Mouse (Mus musculus) embryonic facial prominence, embryonic 11.5 days (tissue): ENCODE results near the gene Lsamp. TPM values are rescaled to one million over a fixed set of nuclear protein-coding genes. Genes with fewer than 3 reads are reported as not detected.

Experiments used
- ATAC-seq: fragments of 200-750 bp; cut with Nextera tagmentation; replicated peaks from 2 replicates; pipeline ENCODE4 v1.8.0; 2017; ENCODE audit warnings: low read depth; ENCODE audit not compliant: insufficient number of reproducible peaks, low FRiP score, low TSS enrichment
- DNase-seq: peaks from one replicate; pipeline ENCODE4 v3.0.0-alpha.2; 2015; ENCODE audit warnings: low spot score
- H3K27ac ChIP-seq: fragments of 300-500 bp; sonication (generic); replicated peaks from 2 replicates; pipeline ENCODE4 v1.5.1; 2014; ENCODE audit warnings: mild to moderate bottlenecking, low read depth, low read length, control low read depth
- H3K27me3 ChIP-seq: fragments of 300-500 bp; sonication (generic); 2 replicates; pipeline ENCODE4 v1.6.1; 2014; ENCODE audit warnings: mild to moderate bottlenecking, low read length, moderate library complexity, mixed read lengths; ENCODE audit not compliant: control insufficient read depth, insufficient read depth
- H3K36me3 ChIP-seq: fragments of 300-500 bp; sonication (generic); replicated peaks from 2 replicates; pipeline ENCODE4 v1.6.1; 2014; ENCODE audit warnings: low read depth, mild to moderate bottlenecking, low read length, moderate library complexity, mixed read lengths; ENCODE audit not compliant: control insufficient read depth, insufficient read depth
- H3K4me1 ChIP-seq: fragments of 300-500 bp; sonication (generic); 2 replicates; pipeline ENCODE4 v1.6.1; 2014; ENCODE audit warnings: low read length, mixed read lengths; ENCODE audit not compliant: control insufficient read depth, insufficient read depth
- H3K4me2 ChIP-seq: fragments of 300-500 bp; sonication (generic); 2 replicates; pipeline ENCODE4 v1.6.1; 2014; ENCODE audit warnings: low read depth, mild to moderate bottlenecking, control low read depth, low read length, moderate library complexity
- H3K4me3 ChIP-seq: fragments of 300-500 bp; sonication (generic); 2 replicates; pipeline ENCODE4 v1.5.1; 2014; ENCODE audit warnings: low read depth, low read length, control low read depth
- H3K9ac ChIP-seq: fragments of 300-500 bp; sonication (generic); replicated peaks from 2 replicates; pipeline ENCODE4 v1.6.1; 2014; ENCODE audit warnings: mild to moderate bottlenecking, control low read depth, low read length
- H3K9me3 ChIP-seq: fragments of 300-500 bp; sonication (generic); replicated peaks from 2 replicates; pipeline ENCODE4 v1.6.1; 2016; ENCODE audit warnings: mild to moderate bottlenecking, low read length, inconsistent platforms, mixed read lengths; ENCODE audit not compliant: control insufficient read depth
- WGBS: fragments of 180-500 bp; shearing (Covaris S2); extraction: QIAGEN DNeasy Blood & Tissue Kit; methylation state at CpG from one replicate; pipeline ENCODE4 v1.1.7; 2014; 5-methylcytosine and 5-hydroxymethylcytosine counted together
- polyA plus RNA-seq: library from polyadenylated mRNA; unstranded; fragments of >200 nt; fragmentation: Nextera tagmentation; extraction: Ambion mirVana; gene quantifications from 2 replicates; pipeline ENCODE4 v1.2.1, GENCODE M21; 2014

Lsamp gene
- polyA plus RNA-seq, 1 experiment from 2014 or later: 5.7 TPM

- Histone ChIP-seq H3K4me2 (no peak overlapping the region), H3K9me3 (no peaks in the 10 kb centered on the region), H3K27ac (no peak overlapping the region), H3K4me3 (no peak overlapping the region), H3K36me3 (no peaks in the 10 kb centered on the region), H3K4me1 (no peaks in the 10 kb centered on the region), H3K27me3 (no peaks in the 10 kb centered on the region), H3K9ac (no peak overlapping the region)
- 55% methylated on average over 2 of the region's 2 CpGs for WGBS
- no peak for ATAC-seq
- DNase-seq: no peak
Measured at GRCm38 (mm10) chr16:41090092-41090491, 1105.9 kb downstream of the Lsamp start.

DNA sequence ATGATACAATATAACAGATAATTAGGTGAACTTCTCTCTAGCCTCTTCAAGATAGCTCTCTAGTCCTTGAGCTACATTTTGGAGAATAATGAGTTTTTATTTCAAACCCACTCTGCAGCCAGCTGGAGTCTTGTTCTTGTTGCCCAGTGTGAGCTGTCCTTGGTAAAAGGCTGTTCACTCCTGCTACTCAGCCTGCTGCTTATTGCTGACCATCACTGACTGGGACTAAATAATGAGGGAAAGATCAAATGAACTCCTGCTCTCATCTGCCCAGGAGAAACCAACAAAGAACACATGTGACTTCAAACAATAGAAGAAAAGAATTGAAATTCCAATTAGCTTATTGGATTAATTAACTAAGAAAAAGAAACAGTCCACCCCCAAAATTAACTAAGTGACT is 1107.1 kb downstream of the Lsamp start:
- Histone ChIP-seq H3K36me3 (no peaks in the 10 kb centered on the region), H3K4me3 (no peak overlapping the region), H3K9ac (no peak overlapping the region), H3K27ac (no peak overlapping the region), H3K9me3 (no peaks in the 10 kb centered on the region), H3K27me3 (no peaks in the 10 kb centered on the region), H3K4me1 (no peaks in the 10 kb centered on the region), H3K4me2 (no peak overlapping the region)
- ATAC-seq (no peak), DNase-seq (no peak)

DNA sequence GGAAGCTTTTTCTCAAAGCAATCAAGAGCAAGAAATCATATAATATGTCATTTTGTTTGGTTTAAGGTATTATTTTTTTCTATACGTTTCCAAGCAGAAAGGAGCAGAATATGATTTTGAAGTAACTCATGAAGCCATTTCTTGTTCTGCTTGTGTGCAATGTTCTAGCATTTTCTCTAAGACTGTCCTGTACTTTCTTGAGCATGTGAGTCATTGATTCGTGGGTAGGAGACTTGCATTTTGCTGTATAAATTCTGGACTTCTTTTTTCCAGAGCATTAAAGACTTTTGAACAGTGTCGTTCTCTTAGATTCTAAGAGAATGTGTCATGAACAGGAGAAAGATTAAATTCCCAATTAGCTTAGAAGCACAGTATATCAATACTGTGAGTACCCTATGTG is 1118.6 kb downstream of the Lsamp start:
- H3K9ac ChIP-seq: no peak overlapping the region
- no peak for DNase-seq
- H3K27me3 ChIP-seq: no peaks in the 10 kb centered on the region
- no peak overlapping the region for H3K4me2 ChIP-seq
- H3K4me1 ChIP-seq: no peaks in the 10 kb centered on the region
- ATAC-seq: no peak
- no peak overlapping the region for H3K4me3 ChIP-seq
- no peaks in the 10 kb centered on the region for H3K9me3 ChIP-seq
- no peak overlapping the region for H3K27ac ChIP-seq
- H3K36me3 ChIP-seq: no peaks in the 10 kb centered on the region
- WGBS: 82% methylated on average over 3 of the region's 3 CpGs

- DNase-seq: no peak
- no peak overlapping the region for H3K4me3 ChIP-seq
Measured at GRCm38 (mm10) chr16:41124361-41124760, 1140.2 kb downstream of the Lsamp start.

DNA sequence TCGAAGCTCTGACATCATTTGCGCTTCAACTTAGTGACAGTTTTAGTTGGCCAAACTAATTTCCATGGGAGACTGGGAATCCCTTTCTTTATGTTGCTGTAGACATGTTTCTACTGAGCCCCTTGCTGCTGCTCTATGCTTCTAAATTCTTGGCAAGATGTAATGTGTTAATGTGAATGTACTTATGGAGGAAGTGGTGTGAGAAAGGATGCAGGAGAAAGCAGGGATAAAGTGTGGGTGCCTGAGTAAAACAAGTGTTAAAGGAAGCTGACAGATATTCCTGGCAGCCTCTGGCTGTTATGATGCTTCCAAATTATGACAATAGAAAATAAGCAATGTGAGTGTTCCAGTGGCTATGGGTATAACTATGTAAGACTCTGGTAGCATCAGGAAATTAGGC is 1140.9 kb downstream of the Lsamp start:
- Histone ChIP-seq H3K27ac (no peak overlapping the region), H3K4me1 (no peaks in the 10 kb centered on the region), H3K4me3 (no peak overlapping the region), H3K36me3 (no peaks in the 10 kb centered on the region), H3K27me3 (no peaks in the 10 kb centered on the region), H3K4me2 (no peak overlapping the region), H3K9ac (no peak overlapping the region), H3K9me3 (no peaks in the 10 kb centered on the region)
- WGBS: 87% methylated on average over 2 of the region's 2 CpGs
- ATAC-seq: no peak
- DNase-seq: no peak

More at GRCm38 (mm10) chr16:41124361-41124760, 1140.2 kb downstream of the Lsamp start:
- H3K9me3 ChIP-seq: no peaks in the 10 kb centered on the region
- H3K27me3 ChIP-seq: no peaks in the 10 kb centered on the region
- no peak overlapping the region for H3K9ac ChIP-seq
- no peaks in the 10 kb centered on the region for H3K36me3 ChIP-seq
- H3K4me1 ChIP-seq: no peaks in the 10 kb centered on the region
- H3K4me2 ChIP-seq: no peak overlapping the region
- H3K27ac ChIP-seq: no peak overlapping the region
- 54% methylated on average over 2 of the region's 2 CpGs for WGBS
- no peak for ATAC-seq

DNA sequence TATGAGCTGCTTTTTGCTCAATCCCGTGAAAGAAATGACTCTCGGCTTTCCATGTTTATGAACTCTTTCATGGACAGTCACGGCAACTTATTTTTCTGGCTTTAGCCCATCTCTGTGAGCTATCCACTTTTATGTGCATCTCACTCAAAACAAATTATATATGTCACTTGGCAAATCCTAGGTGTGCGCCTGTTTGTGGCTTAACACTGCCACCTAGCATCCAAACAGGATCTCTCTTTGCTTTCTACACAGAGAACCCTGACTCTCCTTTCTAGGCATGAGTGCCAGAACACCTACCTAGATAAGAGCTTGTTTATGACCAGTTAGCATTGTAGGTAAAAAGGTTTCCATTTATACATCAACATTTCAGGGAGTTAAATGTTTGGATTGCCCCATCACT is 1146.9 kb downstream of the Lsamp start:
- peak; percentile 12 for DNase-seq
- 70% methylated on average over 4 of the region's 4 CpGs for WGBS
- Histone ChIP-seq H3K27me3 (no peaks in the 10 kb centered on the region), H3K4me1 (no peaks in the 10 kb centered on the region), H3K9me3 (no peaks in the 10 kb centered on the region), H3K9ac (no peak overlapping the region), H3K36me3 (no peaks in the 10 kb centered on the region), H3K4me3 (no peak overlapping the region), H3K27ac (no peak overlapping the region), H3K4me2 (no peak overlapping the region)
- no peak for ATAC-seq

DNA sequence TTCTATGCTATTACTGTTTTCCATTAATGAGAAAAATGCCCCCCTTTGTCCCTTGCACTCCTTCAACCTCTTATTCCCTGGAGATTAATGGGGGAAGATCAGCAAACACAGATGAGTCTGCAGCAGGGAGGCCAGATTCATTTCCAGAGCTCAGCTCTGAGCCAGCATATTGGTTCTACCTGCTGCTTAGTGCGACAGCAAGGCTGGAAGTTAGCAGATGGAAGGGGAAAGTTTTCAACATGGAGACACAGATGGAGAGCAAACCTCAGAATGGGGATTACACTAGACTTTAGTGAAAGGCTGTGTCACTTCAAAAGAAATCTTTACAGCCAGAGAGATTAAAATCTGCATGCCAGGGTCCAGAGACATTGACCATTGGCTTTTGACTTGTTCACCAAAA is 1188.7 kb downstream of the Lsamp start:
- no peak for ATAC-seq

GRCm38 (mm10) chr16:41179557-41179956 is 1195.4 kb downstream of the Lsamp start:
- H3K9ac ChIP-seq: no peak overlapping the region
- 54% methylated on average over 3 of the region's 3 CpGs for WGBS
- H3K27me3 ChIP-seq: no peaks in the 10 kb centered on the region
- peak; percentile 3 for DNase-seq
- no peaks in the 10 kb centered on the region for H3K4me1 ChIP-seq
- H3K27ac ChIP-seq: no peak overlapping the region
- H3K4me3 ChIP-seq: no peak overlapping the region
- no peak for ATAC-seq
- no peak overlapping the region for H3K4me2 ChIP-seq
- H3K9me3 ChIP-seq: no peaks in the 10 kb centered on the region
- H3K36me3 ChIP-seq: no peaks in the 10 kb centered on the region

More for the DNA sequence above, 1188.7 kb downstream of the Lsamp start:
- DNase-seq: no peak
- H3K36me3 ChIP-seq: no peaks in the 10 kb centered on the region
- H3K4me3 ChIP-seq: no peak overlapping the region
- H3K27ac ChIP-seq: no peak overlapping the region
- 88% methylated on average over 1 of the region's 1 CpGs for WGBS
- no peaks in the 10 kb centered on the region for H3K27me3 ChIP-seq
- no peaks in the 10 kb centered on the region for H3K9me3 ChIP-seq
- H3K4me2 ChIP-seq: no peak overlapping the region
- no peaks in the 10 kb centered on the region for H3K4me1 ChIP-seq
- H3K9ac ChIP-seq: no peak overlapping the region
